Mouse (Mus musculus) small intestine, adult 2 months (tissue): Measurements from ENCODE around the gene Syt14. TPM values are rescaled to one million over a fixed set of nuclear protein-coding genes. Genes with fewer than 3 reads are reported as not detected.

Experiments used
- H3K27ac ChIP-seq: fragments of 200-500 bp; 2 replicates; pipeline ENCODE4 v1.5.1; 2012; ENCODE audit warnings: low read depth, low read length, control low read depth, inconsistent platforms; ENCODE audit not compliant: insufficient read depth
- H3K27me3 ChIP-seq: fragments of 200-500 bp; 2 replicates; pipeline ENCODE4 v1.6.1; 2012; ENCODE audit warnings: mild to moderate bottlenecking, moderate library complexity, low read length, inconsistent platforms; ENCODE audit not compliant: control insufficient read depth, insufficient read depth
- H3K36me3 ChIP-seq: fragments of 200-500 bp; 2 replicates; pipeline ENCODE4 v1.6.1; 2012; ENCODE audit warnings: mild to moderate bottlenecking, low read length, control low read depth, inconsistent platforms; ENCODE audit not compliant: control insufficient read depth, insufficient read depth
- H3K4me1 ChIP-seq: fragments of 200-500 bp; 2 replicates; pipeline ENCODE4 v1.6.1; 2012; ENCODE audit warnings: low read length, inconsistent platforms, mixed read lengths; ENCODE audit not compliant: control insufficient read depth, insufficient read depth, insufficient read length
- H3K4me3 ChIP-seq: fragments of 200-500 bp; 2 replicates; pipeline ENCODE4 v1.5.1; 2012; ENCODE audit warnings: low read depth, mild to moderate bottlenecking, control low read depth, inconsistent platforms, low read length, moderate library complexity
- CTCF ChIP-seq: fragments of 200-500 bp; IDR thresholded peaks from 2 replicates; pipeline ENCODE4 v1.5.1; 2012; ENCODE audit warnings: low read depth, mild to moderate bottlenecking, control low read depth, inconsistent platforms, low read length, moderate library complexity, mixed read lengths; ENCODE audit not compliant: insufficient replicate concordance, insufficient read length; ENCODE audit errors: extremely low read depth
- POLR2A ChIP-seq: fragments of 200-500 bp; IDR thresholded peaks from 2 replicates; pipeline ENCODE4 v1.6.1; 2012; ENCODE audit warnings: low read depth, mild to moderate bottlenecking, control low read depth, inconsistent platforms, low read length, moderate library complexity
- WGBS: fragments of 180-500 bp; shearing (Covaris S2); methylation state at CpG from one replicate; pipeline ENCODE4 v1.1.7; 2018; 5-methylcytosine and 5-hydroxymethylcytosine counted together
- polyA plus RNA-seq: library from polyadenylated mRNA; depleted of rRNA; stranded (reverse); fragments of >200 nt; gene quantifications from 2 replicates; pipeline ENCODE4 v1.2.3, GENCODE M21; 2012

The Syt14 gene
- polyA plus RNA-seq, 1 experiment, result 0.05 TPM

DNA sequence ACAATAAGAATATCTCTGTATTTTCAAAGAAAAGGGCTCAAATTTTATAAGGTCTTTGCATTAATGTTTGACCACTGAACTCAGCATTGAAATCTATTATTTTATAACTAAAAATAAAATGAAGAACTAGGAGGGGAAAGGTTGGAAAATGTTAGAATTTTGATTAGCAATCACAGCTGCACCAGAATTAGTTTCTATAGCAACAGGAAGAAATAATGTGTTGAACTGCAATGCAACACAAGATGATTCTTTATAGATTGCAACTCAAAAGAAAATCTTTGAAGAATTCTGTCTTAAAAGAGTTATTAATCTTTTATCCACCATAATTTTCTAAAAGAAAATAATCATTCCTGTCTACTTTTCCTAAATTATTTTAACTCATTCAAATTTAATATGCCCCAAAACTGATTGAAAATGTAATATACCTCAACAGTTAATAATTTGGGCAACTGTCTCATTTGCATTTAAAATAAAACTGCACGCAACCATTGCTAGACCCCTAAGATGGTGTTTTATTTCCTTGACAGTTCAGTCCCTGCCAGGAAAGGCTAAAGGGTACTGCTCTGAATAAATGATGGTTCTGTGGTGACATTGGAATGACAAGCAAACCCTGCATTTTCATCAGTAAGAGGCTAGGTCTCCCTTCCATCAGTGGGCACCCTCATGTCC lies 88.3 kb downstream of the Syt14 start:
- TF ChIP-seq CTCF, result no peak
- no peak for TF ChIP-seq POLR2A
- H3K27ac ChIP-seq, result no peak overlapping the region
- H3K4me1 ChIP-seq, result no peaks in the 10 kb centered on the region
- WGBS, result 98% methylated on average over 1 of the region's 1 CpGs
- H3K4me3 ChIP-seq, result no peak overlapping the region
- H3K27me3 ChIP-seq, result no peaks in the 10 kb centered on the region
- H3K36me3 ChIP-seq, result no peaks in the 10 kb centered on the region

DNA sequence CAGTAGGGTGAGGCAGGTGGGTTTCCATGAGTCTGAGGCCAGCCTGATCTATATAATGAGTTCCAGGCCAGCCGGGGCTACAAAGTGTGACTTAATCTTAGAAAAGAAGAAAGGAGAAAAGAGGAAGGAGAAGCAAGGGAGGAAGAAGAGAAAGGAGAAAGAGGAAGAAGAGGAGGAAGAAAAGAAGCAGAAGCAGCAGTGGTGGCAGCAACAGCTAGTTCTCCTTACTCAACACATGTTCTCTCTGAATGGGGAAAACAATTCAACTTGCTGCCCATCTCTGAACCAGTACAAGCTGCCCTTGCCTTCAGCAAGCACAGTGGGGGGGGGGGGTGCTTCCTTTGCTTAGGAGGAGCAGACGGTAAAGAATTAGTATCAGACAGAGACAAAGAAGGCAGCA lies 96.5 kb downstream of the Syt14 start:
- no peaks in the 10 kb centered on the region for H3K36me3 ChIP-seq
- no peak overlapping the region for H3K4me3 ChIP-seq
- TF ChIP-seq POLR2A (no peak), CTCF (no peak)
- H3K4me1 ChIP-seq, result no peaks in the 10 kb centered on the region
- WGBS, result 81% methylated on average over 2 of the region's 2 CpGs
- no peaks in the 10 kb centered on the region for H3K27me3 ChIP-seq
- H3K27ac ChIP-seq, result no peak overlapping the region

DNA sequence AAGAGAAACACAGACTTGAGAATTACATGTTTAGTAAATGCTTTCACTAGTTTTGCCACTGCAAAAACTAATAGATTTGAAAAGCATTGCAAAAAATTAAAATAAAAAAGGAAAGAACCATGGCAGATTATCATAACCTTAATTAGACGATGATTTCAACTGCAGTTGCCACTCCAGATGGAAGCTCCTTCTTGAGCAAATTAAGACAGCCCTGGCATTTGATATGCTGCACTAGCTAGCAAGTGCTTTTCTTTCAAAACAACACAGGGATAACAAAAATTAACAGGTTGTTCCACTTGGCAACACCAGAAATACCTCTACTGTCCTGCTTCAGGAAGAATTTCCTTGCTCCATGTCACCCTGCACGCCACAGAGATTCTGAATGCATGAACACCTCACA lies 97.6 kb downstream of the Syt14 start:
- no peaks in the 10 kb centered on the region for H3K4me1 ChIP-seq
- 81% methylated on average over 2 of the region's 2 CpGs for WGBS
- TF ChIP-seq CTCF (no peak), POLR2A (no peak)
- H3K27me3 ChIP-seq, result no peaks in the 10 kb centered on the region
- H3K27ac ChIP-seq, result no peak overlapping the region
- no peaks in the 10 kb centered on the region for H3K36me3 ChIP-seq
- H3K4me3 ChIP-seq, result no peak overlapping the region

DNA sequence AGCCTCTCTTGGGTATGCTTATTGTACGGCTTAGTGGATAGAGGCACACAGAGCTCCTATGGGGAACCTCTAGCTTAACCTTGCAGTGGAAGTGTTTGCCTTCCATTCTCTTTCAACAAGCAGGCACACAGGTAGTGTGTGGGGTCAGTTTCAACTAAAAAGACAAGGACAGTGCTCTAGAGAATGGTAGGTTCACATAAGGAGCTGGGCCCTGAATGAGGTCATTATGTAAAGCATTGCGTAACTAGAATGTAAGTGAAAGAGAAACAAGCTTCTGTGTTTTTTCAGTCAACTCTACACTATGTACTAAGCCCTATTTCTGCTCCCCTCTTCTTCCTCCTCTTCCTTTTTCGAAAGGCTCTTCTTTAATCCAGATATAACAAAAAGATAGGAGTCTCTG lies 103.8 kb downstream of the Syt14 start:
- WGBS, result 74% methylated on average over 3 of the region's 3 CpGs
- H3K4me1 ChIP-seq, result no peaks in the 10 kb centered on the region
- TF ChIP-seq POLR2A (no peak), CTCF (no peak)
- H3K36me3 ChIP-seq, result no peaks in the 10 kb centered on the region
- no peak overlapping the region for H3K4me3 ChIP-seq
- H3K27me3 ChIP-seq, result no peaks in the 10 kb centered on the region
- no peak overlapping the region for H3K27ac ChIP-seq

DNA sequence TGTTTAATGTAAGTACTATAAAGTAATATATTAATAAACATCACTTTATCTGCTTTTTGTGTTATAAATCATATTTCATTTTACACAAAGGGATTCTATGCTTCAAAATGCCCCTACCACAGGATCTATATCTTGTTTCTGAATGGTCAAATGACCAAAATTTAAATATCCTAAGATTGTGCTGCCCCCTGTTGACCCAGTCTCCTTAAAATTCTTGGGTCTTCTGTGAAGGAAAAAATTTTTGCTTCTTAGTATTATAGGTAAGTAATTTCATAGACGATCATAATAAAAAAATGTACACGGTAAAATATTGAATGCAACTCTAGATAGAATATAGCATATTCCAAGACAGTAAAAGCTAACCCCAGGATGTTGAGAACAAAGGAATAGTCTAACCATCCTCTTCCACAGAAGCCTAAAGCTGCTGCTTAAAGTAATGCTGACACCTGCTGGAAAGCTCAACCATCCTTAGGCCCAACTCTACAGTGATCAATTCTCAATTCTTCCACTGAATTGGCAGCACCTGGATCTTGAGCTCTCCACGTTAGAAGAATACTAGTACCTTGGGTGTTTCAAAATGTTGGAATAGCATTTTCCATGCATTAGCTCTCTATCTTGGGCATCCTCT lies 123.4 kb downstream of the Syt14 start:
- 60% methylated on average over 3 of the region's 3 CpGs for WGBS
- no peak for TF ChIP-seq CTCF
- no peak for TF ChIP-seq POLR2A

DNA sequence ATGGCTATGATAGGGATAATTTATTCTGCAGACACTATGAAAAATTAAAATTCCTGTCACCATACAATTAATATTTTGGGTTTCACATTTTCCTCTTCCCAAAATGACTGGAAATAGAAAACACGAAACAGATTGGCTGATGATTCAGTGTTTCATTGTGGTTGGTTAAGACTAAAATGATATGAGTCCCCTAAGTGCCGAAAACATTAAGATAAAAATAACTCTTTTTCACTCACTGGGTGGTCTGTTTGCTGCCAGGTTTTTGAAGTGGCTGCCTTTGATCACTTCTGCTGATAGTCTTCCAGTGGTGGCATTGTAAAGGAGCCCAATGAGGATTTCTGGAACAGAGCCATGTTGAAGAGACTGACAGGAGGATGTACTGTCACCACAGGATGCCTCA lies 134.1 kb downstream of the Syt14 start:
- no peak for TF ChIP-seq CTCF
- TF ChIP-seq POLR2A, result no peak
- Histone ChIP-seq H3K4me3 (no peak overlapping the region), H3K36me3 (no peaks in the 10 kb centered on the region), H3K27ac (no peak overlapping the region), H3K27me3 (no peaks in the 10 kb centered on the region), H3K4me1 (no peaks in the 10 kb centered on the region)
- WGBS, result 75% methylated on average over 2 of the region's 2 CpGs

More for the DNA sequence above, 123.4 kb downstream of the Syt14 start:
- Histone ChIP-seq H3K4me3 (no peak overlapping the region), H3K36me3 (no peaks in the 10 kb centered on the region), H3K27ac (no peak overlapping the region), H3K27me3 (no peaks in the 10 kb centered on the region), H3K4me1 (no peaks in the 10 kb centered on the region)

DNA sequence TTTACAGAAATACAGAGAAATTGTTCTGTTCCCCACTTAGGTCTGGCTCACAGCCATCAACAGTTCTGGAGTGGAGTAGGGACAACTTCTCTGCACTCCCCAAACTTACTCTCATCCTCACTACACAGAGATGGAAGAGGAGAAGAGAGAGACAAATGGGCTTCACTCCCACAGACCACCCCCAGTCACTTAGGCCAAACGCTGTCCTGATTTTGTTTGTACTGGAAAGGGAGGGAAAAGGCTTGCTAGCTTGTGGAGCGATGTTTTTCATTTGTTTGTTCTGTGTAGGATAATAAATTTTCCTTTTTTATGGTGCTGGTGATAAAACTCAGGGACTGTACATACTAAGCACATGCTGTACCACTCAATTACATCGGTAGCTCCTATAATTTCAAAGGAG lies 134.7 kb downstream of the Syt14 start:
- no peak for TF ChIP-seq POLR2A
- TF ChIP-seq CTCF, result no peak
- Histone ChIP-seq H3K27me3 (no peaks in the 10 kb centered on the region), H3K4me3 (no peak overlapping the region), H3K4me1 (no peaks in the 10 kb centered on the region), H3K27ac (no peak overlapping the region), H3K36me3 (no peaks in the 10 kb centered on the region)
- 17% methylated on average over 3 of the region's 3 CpGs for WGBS
